ENCODE assay signal across 27 mouse cellular contexts in genomic region chr11:19843084-19843483, GRCm38 (mm10).
A peak's percentile ranks its signal among the peaks of the same experiment; 100 is the strongest.
DNase-seq lines count a peak whose midpoint lies in the region; ATAC-seq and TF ChIP-seq lines count a peak whose summit lies in the region.
"Had no signal": no experiment of that assay in that cellular context is flagged by ENCODE, and none has a peak within 500 bp of the region (broad histone marks: within the 10 kb centered on the region; RNA-seq: fewer than 3 reads in every experiment).

No protein-coding gene starts in this region.

- TF ChIP-seq POLR2A in olfactory bulb, adult 2 months (IDR thresholded peaks at IDR 0.05; ENCODE audit: insufficient read depth, low read depth, low read length): no peak

- H3K36me3 ChIP-seq in C2C12 (ENCODE audit: control insufficient read depth, insufficient read depth): no peaks in the 10 kb centered on the region
- H3K36me3 ChIP-seq: forebrain, embryonic 10.5 days; heart, embryonic 12.5 days; heart, embryonic 15.5 days; hindbrain, embryonic 10.5 days; hindbrain, embryonic 13.5 days; intestine, embryonic 15.5 days had no signal

- ATAC-seq in frontal cortex, adult (ENCODE audit: low TSS enrichment): peak; percentile 25; the same call in 1 of the 2 replicates
- peak; percentile 19 for ATAC-seq in Patski
- ATAC-seq: activated CD4-positive, CD25-positive, alpha-beta regulatory T cell, adult 4 months; forebrain, embryonic 13.5 days; forebrain, embryonic 16.5 days; hindbrain, embryonic 16.5 days; intestine, embryonic 15.5 days had no signal

- no peak overlapping the region for H3ac ChIP-seq in C2C12 (ENCODE audit: control insufficient read depth, insufficient read length, low read depth)

- WGBS in olfactory bulb, adult 2 months: 45% methylated on average over 3 of the region's 3 CpGs

- H3K79me2 ChIP-seq in C2C12 (ENCODE audit: control insufficient read depth, insufficient read depth): no peaks in the 10 kb centered on the region

- H3K4me1 ChIP-seq in olfactory bulb, adult 2 months (ENCODE audit: control insufficient read depth, insufficient read depth, low read length): peaks cover 8% of the 10 kb centered on the region; the same call in 1 of the 2 replicates
- H3K4me1 ChIP-seq: forebrain, embryonic 10.5 days; forebrain, embryonic 13.5 days; heart, embryonic 12.5 days; heart, embryonic 15.5 days; hindbrain, embryonic 10.5 days; hindbrain, embryonic 13.5 days; intestine, embryonic 15.5 days had no signal

- no peak for DNase-seq in frontal cortex, postnatal 14 days (ENCODE audit: low spot score in 2 of 2)
- DNase-seq in Patski (ENCODE audit: low read depth, low spot score): no peak
- no peak for DNase-seq in cerebellum, adult 18-20 months
- no peak for DNase-seq in cerebellum, adult 11-12 months
- no peak for DNase-seq in layer of hippocampus, postnatal 25 days (ENCODE audit: extremely low spot score in 1 of 2, low spot score in 1 of 2)
- DNase-seq: adrenal gland, adult 8-10 months; adrenal gland, postnatal 25 days; cerebellum, adult 8-10 months; cerebellum, postnatal 10 days; cerebellum, postnatal 36 days; gastrocnemius, postnatal 25 days; heart, adult 18-20 months; heart, postnatal 10 days; heart, postnatal 36 days had no signal

- H3K79me3 ChIP-seq in C2C12 (ENCODE audit: low read depth): no peaks in the 10 kb centered on the region

- H3K27ac ChIP-seq in olfactory bulb, adult 2 months (ENCODE audit: insufficient read depth, low read depth, low read length): peak overlapping the region; percentile 48
- H3K27ac ChIP-seq: forebrain, embryonic 10.5 days; forebrain, embryonic 13.5 days; heart, embryonic 15.5 days; hindbrain, embryonic 10.5 days; hindbrain, embryonic 13.5 days; intestine, embryonic 15.5 days had no signal

- in situ Hi-C loops in Patski (cut with MboI; ENCODE audit: low pct_unique_long_range_greater_than_20kb): no loop called here

- TF ChIP-seq CTCF in C2C12 (IDR thresholded peaks at IDR 0.05; ENCODE audit: control insufficient read depth, insufficient read depth, insufficient read length) (no peak), Patski (IDR thresholded peaks at IDR 0.05) (no peak)
- TF ChIP-seq CTCF in olfactory bulb, adult 2 months (IDR thresholded peaks at IDR 0.05; ENCODE audit: insufficient read depth, low read depth, low read length): no peak

- POLR2A ChIA-PET in Patski (lab: Charles Lee): no interaction called here

- CTCF ChIA-PET in Patski (lab: Charles Lee): interaction anchor here (2.0 kb wide), 1 partner anchor 12 kb away, joined by 6 read pairs; no protein-coding TSS in a partner anchor

- no peak overlapping the region for H3K4me3 ChIP-seq in C2C12 (ENCODE audit: insufficient read depth, poor library complexity, severe bottlenecking)
- H3K4me3 ChIP-seq in olfactory bulb, adult 2 months (ENCODE audit: insufficient read depth, low read depth, low read length): no peak overlapping the region
- H3K4me3 ChIP-seq: forebrain, embryonic 10.5 days; forebrain, embryonic 13.5 days; heart, embryonic 12.5 days; heart, embryonic 15.5 days; hindbrain, embryonic 10.5 days; hindbrain, embryonic 13.5 days; intestine, embryonic 15.5 days had no signal

- H3K27me3 ChIP-seq in C2C12 (ENCODE audit: control insufficient read depth, insufficient read depth, insufficient read length) (no peaks in the 10 kb centered on the region), Patski (no peaks in the 10 kb centered on the region)
- H3K27me3 ChIP-seq: forebrain, embryonic 13.5 days; heart, embryonic 12.5 days; heart, embryonic 15.5 days; hindbrain, embryonic 13.5 days; intestine, embryonic 15.5 days had no signal

TF ChIP-seq in C2C12, 6 proteins besides CTCF, POLR2A, EP300 and RAD21:
- TF ChIP-seq MYOG (IDR thresholded peaks at IDR 0.05; ENCODE audit: control insufficient read depth, extremely low read depth, insufficient read length) (no peak), FOSL1 (IDR thresholded peaks at IDR 0.05; ENCODE audit: insufficient read depth, low read length, poor library complexity, severe bottlenecking) (peak; percentile 97), USF1 (IDR thresholded peaks at IDR 0.05; ENCODE audit: low read depth) (peak; percentile 18), MYOD1 (IDR thresholded peaks at IDR 0.05; ENCODE audit: control insufficient read depth, insufficient read length, low read depth) (peak; percentile 93), MAX (IDR thresholded peaks at IDR 0.05) (peak; percentile 43)
